Mouse (Mus musculus) heart, embryonic 14.5 days (tissue): ENCODE results near the gene Gm10961. TPM values are rescaled to one million over a fixed set of nuclear protein-coding genes. Genes with fewer than 3 reads are reported as not detected.
"Not testable (repeated sequence)": the region's sequence is repeated elsewhere in the genome, so short reads cannot be mapped to it uniquely, and the experiment has no call there.

Source experiments
- ATAC-seq: fragments of 200-750 bp; cut with Nextera tagmentation; 2 replicates; pipeline ENCODE4 v1.8.0; 2017; ENCODE audit warnings: low read depth, moderate TSS enrichment; ENCODE audit not compliant: insufficient number of reproducible peaks, insufficient read depth, low FRiP score
- H3K27ac ChIP-seq, 2 experiments: fragments of 200-500 bp in 1 of 2; fragments of 300-500 bp in 1 of 2; sonication (generic) in 1 of 2; replicated peaks in 1 of 2; 2 replicates each; pipeline ENCODE4 v1.5.1; 2012 to 2014; ENCODE audit warnings: low read depth in 2 of 2, low read length in 2 of 2, control low read depth in 1 of 2, mild to moderate bottlenecking in 1 of 2, mixed read lengths in 1 of 2; ENCODE audit not compliant: control insufficient read depth in 1 of 2, insufficient read depth in 1 of 2
- H3K27me3 ChIP-seq: fragments of 300-500 bp; sonication (generic); 2 replicates; pipeline ENCODE4 v1.6.1; 2014; ENCODE audit warnings: mild to moderate bottlenecking, low read length, control low read depth; ENCODE audit not compliant: control insufficient read depth, insufficient read depth
- H3K36me3 ChIP-seq: fragments of 300-500 bp; sonication (generic); 2 replicates; pipeline ENCODE4 v1.6.1; 2014; ENCODE audit warnings: mild to moderate bottlenecking, control low read depth, low read length, mixed read lengths; ENCODE audit not compliant: control insufficient read depth, insufficient read depth
- H3K4me1 ChIP-seq, 2 experiments: fragments of 200-500 bp in 1 of 2; fragments of 300-500 bp in 1 of 2; sonication (generic) in 1 of 2; 2 replicates each; pipeline ENCODE4 v1.6.1; 2012 to 2014; ENCODE audit warnings: low read length in 2 of 2, control low read depth in 1 of 2, mixed read lengths in 1 of 2; ENCODE audit not compliant: control insufficient read depth in 2 of 2, insufficient read depth in 2 of 2
- H3K4me2 ChIP-seq: fragments of 300-500 bp; sonication (generic); 2 replicates; pipeline ENCODE4 v1.6.1; 2014; ENCODE audit warnings: mild to moderate bottlenecking, low read length
- H3K4me3 ChIP-seq, 2 experiments: fragments of 200-500 bp in 1 of 2; fragments of 300-500 bp in 1 of 2; sonication (generic) in 1 of 2; 2 replicates each; pipeline ENCODE4 v1.5.1; 2012 to 2014; ENCODE audit warnings: low read length in 2 of 2, mild to moderate bottlenecking in 2 of 2, control low read depth in 1 of 2, low read depth in 1 of 2, moderate library complexity in 1 of 2; ENCODE audit not compliant: control insufficient read depth in 1 of 2, insufficient read depth in 1 of 2
- H3K9ac ChIP-seq: fragments of 300-500 bp; sonication (generic); 2 replicates; pipeline ENCODE4 v1.6.1; 2014; ENCODE audit warnings: mild to moderate bottlenecking, low read length
- H3K9me3 ChIP-seq: fragments of 300-500 bp; sonication (generic); 2 replicates; pipeline ENCODE4 v1.6.1; 2016; ENCODE audit warnings: low read length, control low read depth; ENCODE audit not compliant: control insufficient read depth
- WGBS: fragments of 180-500 bp; shearing (Covaris S2); extraction: QIAGEN DNeasy Blood & Tissue Kit; methylation state at CpG from one replicate; pipeline ENCODE4 v1.1.7; 2014; 5-methylcytosine and 5-hydroxymethylcytosine counted together
- polyA plus RNA-seq: library from polyadenylated mRNA; unstranded; fragments of >200 nt; fragmentation: Nextera tagmentation; extraction: Ambion mirVana; gene quantifications from 2 replicates; pipeline ENCODE4 v1.2.1, GENCODE M21; 2014

The Gm10961 gene
- polyA plus RNA-seq, 1 experiment from 2014 or later: not detected

DNA sequence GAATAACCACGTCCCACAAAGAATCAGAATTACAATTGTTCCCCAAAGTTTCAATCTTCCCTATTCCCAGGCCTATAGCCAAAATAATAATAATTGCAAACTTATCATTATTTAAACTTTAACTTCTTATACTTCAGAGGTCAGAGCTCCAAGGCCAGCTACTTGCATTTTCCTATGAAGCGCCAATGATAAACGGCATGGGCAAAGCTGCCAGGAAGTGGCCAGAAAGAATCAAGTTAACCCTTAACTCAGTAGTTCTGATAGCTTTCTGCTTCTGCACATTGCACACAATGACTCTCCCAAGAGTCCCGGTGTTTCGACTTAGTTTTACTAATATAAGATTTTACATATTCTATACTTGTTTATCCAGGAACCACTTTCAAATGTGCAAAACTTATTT lies 19.2 kb downstream of the Gm10961 start:
- H3K36me3 ChIP-seq, H3K4me3 ChIP-seq, ATAC-seq, H3K4me2 ChIP-seq, H3K27ac ChIP-seq, H3K27me3 ChIP-seq, H3K9ac ChIP-seq, H3K4me1 ChIP-seq, H3K9me3 ChIP-seq: not testable (repeated sequence)
- 63% methylated on average over 5 of the region's 5 CpGs for WGBS

DNA sequence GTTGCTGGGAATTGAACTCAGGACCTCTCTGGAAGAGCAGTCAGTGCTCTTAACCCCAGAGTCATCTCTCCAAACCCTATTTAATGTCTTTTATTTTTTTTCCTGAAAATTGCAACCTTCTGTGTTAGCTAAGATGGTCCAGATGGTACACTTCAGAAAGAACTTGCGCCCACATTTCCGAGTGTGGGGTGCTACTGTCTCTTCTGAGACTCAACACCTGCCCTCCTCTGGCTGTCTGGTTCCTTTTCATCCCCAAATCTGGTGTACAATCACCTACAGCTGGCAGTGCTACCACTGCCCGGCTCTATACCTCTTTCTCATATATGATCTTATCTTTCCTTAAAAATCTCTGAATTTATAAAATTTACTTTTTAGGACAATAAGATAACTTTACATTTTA lies 21.8 kb downstream of the Gm10961 start:
- 0 out of 2 replicates have a peak, but pooled peaks cover 6% of the 10 kb centered on the region for H3K36me3 ChIP-seq
- no peak for ATAC-seq
- 94% methylated on average over 3 of the region's 3 CpGs for WGBS

DNA sequence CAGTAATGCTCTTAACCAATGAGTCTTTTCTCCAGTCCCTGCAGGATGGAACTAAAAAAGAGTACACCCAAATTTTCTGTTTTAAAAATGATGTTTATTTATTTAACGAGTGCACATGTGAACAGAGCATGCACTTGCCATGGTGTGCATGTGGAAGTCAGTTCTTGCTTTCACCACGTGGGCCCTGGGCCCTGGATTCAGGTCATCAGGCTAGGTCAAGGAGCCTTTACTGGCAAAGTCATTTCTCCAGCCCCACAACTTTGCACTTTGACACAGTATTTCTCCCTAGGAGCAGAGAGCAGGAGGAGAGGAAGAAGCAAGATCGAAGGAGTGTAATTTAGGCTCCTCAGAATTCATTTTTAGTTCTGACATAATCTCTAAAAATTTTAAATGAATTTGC lies 23.7 kb downstream of the Gm10961 start:
- no peak for ATAC-seq
- H3K9ac ChIP-seq: no peak overlapping the region
- no peak overlapping the region for H3K4me3 ChIP-seq
- H3K4me1 ChIP-seq: no peaks in the 10 kb centered on the region
- no peak overlapping the region for H3K4me2 ChIP-seq
- H3K27ac ChIP-seq: no peak overlapping the region
- WGBS: 85% methylated on average over 3 of the region's 3 CpGs
- no peaks in the 10 kb centered on the region for H3K27me3 ChIP-seq
- H3K9me3 ChIP-seq: no peaks in the 10 kb centered on the region
- peaks cover 12% of the 10 kb centered on the region for H3K36me3 ChIP-seq

More for the DNA sequence above, 21.8 kb downstream of the Gm10961 start:
- no peak overlapping the region for H3K9ac ChIP-seq
- no peaks in the 10 kb centered on the region for H3K9me3 ChIP-seq
- no peak overlapping the region for H3K4me3 ChIP-seq
- H3K4me1 ChIP-seq: peaks cover 0 to under 1% of the 10 kb centered on the region in 2 experiments; a peak in 1 of 4 replicates
- H3K4me2 ChIP-seq: no peak overlapping the region
- H3K27me3 ChIP-seq: no peaks in the 10 kb centered on the region
- H3K27ac ChIP-seq: no peak overlapping the region

DNA sequence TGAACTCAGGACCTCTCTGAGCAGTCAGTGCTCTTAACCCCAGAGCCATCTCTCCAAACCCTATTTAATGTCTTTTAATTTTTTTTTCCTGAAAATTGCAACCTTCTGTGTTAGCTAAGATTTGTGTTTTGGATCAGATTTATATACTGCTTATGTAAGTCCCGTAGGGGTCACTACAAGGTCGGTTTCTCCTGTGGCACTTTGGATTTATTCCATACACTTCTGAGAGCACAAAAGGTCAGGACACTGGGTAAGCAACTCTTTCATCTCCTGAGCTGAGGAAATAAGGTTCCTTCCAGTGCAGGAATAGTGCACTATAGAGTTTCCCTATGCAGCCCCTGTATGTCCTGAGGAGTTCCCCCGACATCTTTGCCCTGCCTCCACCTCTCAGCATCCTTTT lies 24.4 kb downstream of the Gm10961 start:
- H3K9me3 ChIP-seq: no peaks in the 10 kb centered on the region
- peaks cover 18% of the 10 kb centered on the region for H3K36me3 ChIP-seq
- WGBS: 89% methylated on average over 3 of the region's 3 CpGs
- no peak overlapping the region for H3K27ac ChIP-seq
- H3K4me1 ChIP-seq: no peaks in the 10 kb centered on the region
- no peak for ATAC-seq
- no peaks in the 10 kb centered on the region for H3K27me3 ChIP-seq
- no peak overlapping the region for H3K4me2 ChIP-seq
- no peak overlapping the region for H3K9ac ChIP-seq
- H3K4me3 ChIP-seq: no peak overlapping the region

DNA sequence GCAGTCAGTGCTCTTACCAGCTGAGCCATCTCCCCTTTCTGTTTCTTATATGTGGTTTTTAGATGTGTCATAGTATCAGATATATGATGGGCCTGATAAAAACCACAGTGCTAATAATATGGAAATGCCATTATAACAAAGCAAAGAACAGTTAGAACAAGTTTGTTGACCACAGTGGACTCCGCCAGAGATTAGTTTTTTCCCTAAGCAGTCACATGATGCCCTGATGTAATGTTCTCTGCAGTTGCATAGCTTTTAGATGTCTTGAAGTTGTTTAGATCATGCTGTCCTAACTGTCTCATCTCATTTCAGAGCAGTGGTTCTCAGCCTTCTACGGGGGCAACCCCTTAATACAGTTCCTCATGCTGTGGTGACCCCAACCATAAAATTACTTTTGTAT lies 25.0 kb downstream of the Gm10961 start:
- no peak overlapping the region for H3K4me2 ChIP-seq
- no peak overlapping the region for H3K27ac ChIP-seq
- no peak for ATAC-seq
- 94% methylated on average over 2 of the region's 2 CpGs for WGBS
- no peaks in the 10 kb centered on the region for H3K9me3 ChIP-seq
- H3K27me3 ChIP-seq: no peaks in the 10 kb centered on the region
- no peak overlapping the region for H3K9ac ChIP-seq
- H3K36me3 ChIP-seq: peaks cover 24% of the 10 kb centered on the region
- no peak overlapping the region for H3K4me3 ChIP-seq
- no peaks in the 10 kb centered on the region for H3K4me1 ChIP-seq

DNA sequence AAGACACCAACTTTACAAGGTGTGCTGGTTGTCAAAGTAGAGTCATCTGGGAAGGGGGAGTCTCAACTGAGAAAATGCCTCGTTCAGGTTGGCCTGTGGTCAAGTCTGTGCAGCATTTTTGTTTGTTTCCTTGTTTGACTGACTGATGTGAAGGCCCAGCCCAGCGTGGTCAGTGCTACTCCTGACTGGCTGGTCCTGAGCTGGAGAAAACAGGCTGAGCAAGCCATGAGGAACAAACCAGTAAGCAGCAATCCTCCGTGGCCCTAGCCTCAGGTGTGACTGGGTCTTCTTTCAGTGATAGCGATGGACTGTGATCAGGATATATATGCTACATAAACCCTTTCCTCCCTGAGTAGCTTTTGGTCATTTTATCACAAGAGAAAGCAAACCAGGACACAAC lies 25.8 kb downstream of the Gm10961 start:
- no peak for ATAC-seq
- Histone ChIP-seq H3K4me2 (no peak overlapping the region), H3K36me3 (peaks cover 30% of the 10 kb centered on the region), H3K27ac (no peak overlapping the region), H3K4me3 (no peak overlapping the region), H3K27me3 (no peaks in the 10 kb centered on the region), H3K9ac (no peak overlapping the region), H3K4me1 (no peaks in the 10 kb centered on the region), H3K9me3 (no peaks in the 10 kb centered on the region)
- 76% methylated on average over 4 of the region's 4 CpGs for WGBS

DNA sequence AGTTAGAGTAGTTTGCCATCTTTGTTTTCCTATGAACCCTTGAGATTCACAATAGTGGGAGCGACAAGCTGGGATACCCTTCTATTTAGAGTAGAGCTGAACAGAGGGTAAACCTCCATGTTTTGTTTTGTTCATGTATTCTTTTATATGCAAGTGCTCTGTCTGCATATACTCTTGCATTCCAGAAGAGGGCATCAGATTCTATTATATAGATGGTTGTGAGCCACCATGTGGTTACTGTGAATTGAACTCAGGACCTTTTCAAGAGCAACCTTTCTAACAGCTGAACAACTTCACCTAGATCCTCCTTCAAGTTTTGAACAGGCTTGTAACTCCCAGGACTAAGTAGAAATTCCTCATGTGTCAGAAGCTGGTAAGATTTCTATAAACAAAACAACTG lies 27.9 kb downstream of the Gm10961 start:
- WGBS: 88% methylated on average over 1 of the region's 1 CpGs
- peaks cover 52% of the 10 kb centered on the region for H3K36me3 ChIP-seq

DNA sequence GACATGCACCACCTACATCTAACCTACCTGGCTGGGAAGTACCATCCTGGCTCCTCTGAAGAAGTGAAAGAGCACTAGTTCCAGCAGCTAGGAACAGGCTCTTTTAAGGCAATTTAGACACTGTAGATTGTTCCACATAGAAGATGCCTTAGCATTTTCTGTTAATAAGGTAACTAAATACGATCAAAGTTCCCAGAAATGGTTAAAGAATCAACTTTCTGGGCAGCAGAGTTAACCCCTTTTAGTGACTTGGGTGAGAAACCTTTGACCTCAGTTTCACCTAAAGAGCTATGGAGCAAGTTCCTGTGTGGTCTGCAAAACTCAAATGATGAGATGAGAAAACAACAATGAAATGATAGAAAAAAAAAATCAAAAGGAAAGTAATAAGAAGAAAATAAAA lies 33.5 kb downstream of the Gm10961 start:
- 88% methylated on average over 1 of the region's 1 CpGs for WGBS
- H3K4me2 ChIP-seq: no peak overlapping the region
- H3K9me3 ChIP-seq: no peaks in the 10 kb centered on the region
- no peaks in the 10 kb centered on the region for H3K4me1 ChIP-seq
- H3K36me3 ChIP-seq: peaks cover 99% of the 10 kb centered on the region
- H3K4me3 ChIP-seq: no peak overlapping the region
- H3K9ac ChIP-seq: no peak overlapping the region
- H3K27me3 ChIP-seq: no peaks in the 10 kb centered on the region
- no peak overlapping the region for H3K27ac ChIP-seq
- ATAC-seq: no peak

More for the DNA sequence above, 27.9 kb downstream of the Gm10961 start:
- Histone ChIP-seq H3K4me3 (no peak overlapping the region), H3K27ac (no peak overlapping the region), H3K9me3 (no peaks in the 10 kb centered on the region), H3K9ac (no peak overlapping the region), H3K4me2 (no peak overlapping the region), H3K4me1 (no peaks in the 10 kb centered on the region), H3K27me3 (no peaks in the 10 kb centered on the region)
- ATAC-seq: no peak
